In genomic region chr6:77191635-77192034, GRCm38 (mm10) we compare ENCODE assay signal across 23 mouse cellular contexts. TPM values are rescaled to one million over a fixed set of nuclear protein-coding genes. Genes with fewer than 3 reads are reported as not detected.
"Had no signal": no experiment of that assay in that cellular context is flagged by ENCODE, and none has a peak within 500 bp of the region (broad histone marks: within the 10 kb centered on the region; RNA-seq: fewer than 3 reads in every experiment).

No protein-coding gene starts in this region.

- H3K4me1 ChIP-seq: liver, embryonic 15.5 days; lung, embryonic 15.5 days; megakaryocyte, embryonic 14.5 days; stomach, embryonic 15.5 days had no signal

- H3K4me2 ChIP-seq: liver, embryonic 15.5 days; lung, embryonic 15.5 days; midbrain, embryonic 12.5 days; neural tube, embryonic 13.5 days; stomach, embryonic 15.5 days had no signal

- H3K27ac ChIP-seq: liver, embryonic 15.5 days; lung, embryonic 15.5 days; macrophage; midbrain, embryonic 12.5 days; neural tube, embryonic 13.5 days; stomach, embryonic 15.5 days; stomach, postnatal 0 days had no signal

- H3K4me3 ChIP-seq: liver, embryonic 15.5 days; lung, embryonic 15.5 days; megakaryocyte, embryonic 14.5 days; midbrain, embryonic 12.5 days; neural tube, embryonic 13.5 days; stomach, embryonic 15.5 days had no signal

- H3K27me3 ChIP-seq: liver, embryonic 15.5 days; lung, embryonic 15.5 days; megakaryocyte, embryonic 14.5 days; midbrain, embryonic 12.5 days; neural tube, embryonic 13.5 days; stomach, embryonic 15.5 days had no signal

- H3K36me3 ChIP-seq: liver, embryonic 15.5 days; lung, embryonic 15.5 days; midbrain, embryonic 12.5 days; neural tube, embryonic 13.5 days; stomach, embryonic 15.5 days had no signal

- ATAC-seq: liver, postnatal 0 days; lung, postnatal 0 days had no signal

- DNase-seq: liver, postnatal 0 days; lung, adult 2 months; lung, postnatal 14 days; lung, postnatal 36 days; midbrain, embryonic 14.5 days; right cerebral cortex, postnatal 25 days; right cerebral cortex, postnatal 4 days; spleen, adult 18-20 months; thymus, adult 2 months; thymus, postnatal 25 days; thymus, postnatal 4 days had no signal

- H3K9ac ChIP-seq: liver, embryonic 15.5 days; liver, postnatal 0 days; lung, embryonic 15.5 days; midbrain, embryonic 12.5 days; neural tube, embryonic 13.5 days; stomach, embryonic 15.5 days had no signal

- H3K9me3 ChIP-seq: liver, embryonic 15.5 days; lung, embryonic 15.5 days; megakaryocyte, embryonic 14.5 days; midbrain, embryonic 12.5 days; neural tube, embryonic 13.5 days; stomach, embryonic 15.5 days had no signal

RNA-seq across cellular contexts. Expression of gene Lrrtm1, which starts 50.9 kb away (rescaled TPM):
- total RNA-seq: megakaryocyte progenitor cell, adult 5-6 weeks; monocyte, adult 5-6 weeks; neutrophil, adult 5-6 weeks had no signal
- polyA plus RNA-seq: liver, postnatal 0 days; macrophage had no signal
